Mouse (Mus musculus) heart, embryonic 14.5 days (tissue): ENCODE data around the gene Pik3r6. TPM values are rescaled to one million over a fixed set of nuclear protein-coding genes. Genes with fewer than 3 reads are reported as not detected.
A peak's percentile ranks its signal among the peaks of the same experiment; 100 is the strongest.

ENCODE experiments used
- ATAC-seq: fragments of 200-750 bp; cut with Nextera tagmentation; 2 replicates; pipeline ENCODE4 v1.8.0; 2017; ENCODE audit warnings: low read depth, moderate TSS enrichment; ENCODE audit not compliant: insufficient number of reproducible peaks, insufficient read depth, low FRiP score
- H3K27ac ChIP-seq, 2 experiments: fragments of 200-500 bp in 1 of 2; fragments of 300-500 bp in 1 of 2; sonication (generic) in 1 of 2; replicated peaks in 1 of 2; 2 replicates each; pipeline ENCODE4 v1.5.1; 2012 to 2014; ENCODE audit warnings: low read depth in 2 of 2, low read length in 2 of 2, control low read depth in 1 of 2, mild to moderate bottlenecking in 1 of 2, mixed read lengths in 1 of 2; ENCODE audit not compliant: control insufficient read depth in 1 of 2, insufficient read depth in 1 of 2
- H3K27me3 ChIP-seq: fragments of 300-500 bp; sonication (generic); 2 replicates; pipeline ENCODE4 v1.6.1; 2014; ENCODE audit warnings: mild to moderate bottlenecking, low read length, control low read depth; ENCODE audit not compliant: control insufficient read depth, insufficient read depth
- H3K36me3 ChIP-seq: fragments of 300-500 bp; sonication (generic); 2 replicates; pipeline ENCODE4 v1.6.1; 2014; ENCODE audit warnings: mild to moderate bottlenecking, control low read depth, low read length, mixed read lengths; ENCODE audit not compliant: control insufficient read depth, insufficient read depth
- H3K4me1 ChIP-seq, 2 experiments: fragments of 200-500 bp in 1 of 2; fragments of 300-500 bp in 1 of 2; sonication (generic) in 1 of 2; 2 replicates each; pipeline ENCODE4 v1.6.1; 2012 to 2014; ENCODE audit warnings: low read length in 2 of 2, control low read depth in 1 of 2, mixed read lengths in 1 of 2; ENCODE audit not compliant: control insufficient read depth in 2 of 2, insufficient read depth in 2 of 2
- H3K4me2 ChIP-seq: fragments of 300-500 bp; sonication (generic); 2 replicates; pipeline ENCODE4 v1.6.1; 2014; ENCODE audit warnings: mild to moderate bottlenecking, low read length
- H3K4me3 ChIP-seq, 2 experiments: fragments of 200-500 bp in 1 of 2; fragments of 300-500 bp in 1 of 2; sonication (generic) in 1 of 2; 2 replicates each; pipeline ENCODE4 v1.5.1; 2012 to 2014; ENCODE audit warnings: low read length in 2 of 2, mild to moderate bottlenecking in 2 of 2, control low read depth in 1 of 2, low read depth in 1 of 2, moderate library complexity in 1 of 2; ENCODE audit not compliant: control insufficient read depth in 1 of 2, insufficient read depth in 1 of 2
- H3K9ac ChIP-seq: fragments of 300-500 bp; sonication (generic); 2 replicates; pipeline ENCODE4 v1.6.1; 2014; ENCODE audit warnings: mild to moderate bottlenecking, low read length
- H3K9me3 ChIP-seq: fragments of 300-500 bp; sonication (generic); 2 replicates; pipeline ENCODE4 v1.6.1; 2016; ENCODE audit warnings: low read length, control low read depth; ENCODE audit not compliant: control insufficient read depth
- WGBS: fragments of 180-500 bp; shearing (Covaris S2); extraction: QIAGEN DNeasy Blood & Tissue Kit; methylation state at CpG from one replicate; pipeline ENCODE4 v1.1.7; 2014; 5-methylcytosine and 5-hydroxymethylcytosine counted together
- polyA plus RNA-seq: library from polyadenylated mRNA; unstranded; fragments of >200 nt; fragmentation: Nextera tagmentation; extraction: Ambion mirVana; gene quantifications from 2 replicates; pipeline ENCODE4 v1.2.1, GENCODE M21; 2014

Pik3r6 gene
- polyA plus RNA-seq, 1 experiment from 2014 or later = 2.8 TPM

DNA sequence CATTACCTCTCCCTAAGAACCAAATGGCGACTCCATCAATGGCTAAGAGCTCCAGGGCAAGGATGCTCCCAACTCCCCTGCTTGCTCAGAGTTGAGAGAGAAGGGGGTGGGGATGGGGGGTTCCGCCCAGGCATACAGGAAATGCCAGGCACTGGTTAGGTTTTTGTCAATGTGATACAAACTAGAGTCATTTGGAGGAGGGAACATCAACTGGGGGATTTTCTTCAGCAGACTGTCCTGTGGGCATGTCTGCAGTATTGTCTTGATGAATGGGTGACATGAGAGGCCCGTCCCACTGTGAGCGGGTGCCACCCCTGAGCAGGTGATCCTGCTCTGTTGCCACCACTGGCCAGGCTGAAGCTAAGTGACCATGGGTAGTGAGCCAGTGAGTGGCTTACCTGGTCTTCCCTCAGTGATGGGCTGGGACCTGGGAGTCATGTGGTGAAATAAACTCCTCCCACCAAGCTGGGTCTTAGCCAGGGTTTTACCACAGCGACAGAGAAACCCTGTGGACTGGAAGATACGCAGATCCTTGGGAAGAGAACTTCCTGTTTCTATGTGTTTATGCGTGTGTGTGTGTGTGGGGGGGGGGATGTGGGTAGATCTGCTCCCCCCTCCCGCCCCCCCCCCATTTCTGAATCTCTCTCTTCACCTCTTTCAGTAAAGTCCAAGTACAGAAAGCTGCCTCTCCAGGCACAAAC, 3.7 kb upstream of the Pik3r6 start:
- peaks cover 10 to 14% of the 10 kb centered on the region in 2 experiments for H3K4me1 ChIP-seq
- no peak overlapping the region for H3K9ac ChIP-seq
- no peak overlapping the region for H3K27ac ChIP-seq
- H3K4me3 ChIP-seq = no peak overlapping the region
- no peak for ATAC-seq
- no peaks in the 10 kb centered on the region for H3K27me3 ChIP-seq
- 75% methylated on average over 7 of the region's 8 CpGs for WGBS
- no peak overlapping the region for H3K4me2 ChIP-seq
- H3K9me3 ChIP-seq = no peaks in the 10 kb centered on the region
- H3K36me3 ChIP-seq = no peaks in the 10 kb centered on the region

DNA sequence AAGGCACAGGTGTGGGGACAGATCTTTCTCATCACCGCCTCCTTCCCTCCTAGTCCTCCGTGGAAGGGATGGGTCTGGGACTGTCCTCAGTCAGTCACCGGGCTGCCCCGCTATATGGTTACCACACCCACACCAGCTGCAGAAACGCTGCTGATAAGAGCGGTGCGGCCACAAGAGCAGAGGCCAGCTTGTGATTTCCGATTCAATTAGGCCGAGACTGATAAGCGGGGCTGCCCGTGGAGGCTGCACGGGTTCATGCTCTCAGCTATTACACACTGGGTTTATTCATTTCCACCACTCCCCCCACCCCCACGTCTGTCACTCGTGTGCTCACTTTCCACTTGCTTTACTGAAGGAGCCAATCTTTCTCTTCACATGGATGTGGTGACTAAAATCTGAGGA, 1.9 kb upstream of the Pik3r6 start:
- Histone ChIP-seq H3K27me3 (no peaks in the 10 kb centered on the region), H3K36me3 (no peaks in the 10 kb centered on the region), H3K4me2 (peak overlapping the region; percentile 45), H3K27ac (no peak overlapping the region), H3K9me3 (no peaks in the 10 kb centered on the region), H3K9ac (0 out of 2 replicates have a peak overlapping the region, but pooled peaks have one; percentile 1), H3K4me3 (no peak overlapping the region), H3K4me1 (peaks cover 7 to 11% of the 10 kb centered on the region in 2 experiments)
- 8% methylated on average over 14 of the region's 14 CpGs for WGBS
- peak; percentile 52; the same call in 1 of the 2 replicates for ATAC-seq

DNA sequence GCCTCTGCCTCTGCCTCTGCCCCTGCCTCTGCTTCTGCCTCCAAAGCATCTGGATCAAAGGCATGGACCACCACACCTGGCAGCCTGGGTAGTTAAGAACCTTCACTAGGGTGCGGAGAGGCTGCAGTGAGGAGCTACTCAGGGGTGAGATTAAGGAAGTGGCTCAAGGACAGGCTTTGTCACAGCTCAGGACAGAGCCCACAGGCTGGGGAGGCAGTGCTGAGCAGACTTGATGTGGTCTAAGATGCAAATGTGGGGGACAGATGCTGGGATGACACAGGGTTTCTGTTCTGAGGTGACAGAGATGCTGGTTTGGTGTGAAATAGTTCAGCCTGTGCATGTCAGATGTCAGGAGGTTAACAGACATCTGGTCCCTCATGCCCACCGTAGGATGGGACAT, 411 bp upstream of the Pik3r6 start:
- no peaks in the 10 kb centered on the region for H3K9me3 ChIP-seq
- no peak for ATAC-seq
- H3K27ac ChIP-seq = no peak overlapping the region
- no peak overlapping the region for H3K4me3 ChIP-seq
- H3K4me1 ChIP-seq = peaks cover 7 to 11% of the 10 kb centered on the region in 2 experiments
- 72% methylated on average over 2 of the region's 2 CpGs for WGBS
- H3K27me3 ChIP-seq = no peaks in the 10 kb centered on the region
- no peak overlapping the region for H3K9ac ChIP-seq
- no peaks in the 10 kb centered on the region for H3K36me3 ChIP-seq
- H3K4me2 ChIP-seq = no peak overlapping the region

DNA sequence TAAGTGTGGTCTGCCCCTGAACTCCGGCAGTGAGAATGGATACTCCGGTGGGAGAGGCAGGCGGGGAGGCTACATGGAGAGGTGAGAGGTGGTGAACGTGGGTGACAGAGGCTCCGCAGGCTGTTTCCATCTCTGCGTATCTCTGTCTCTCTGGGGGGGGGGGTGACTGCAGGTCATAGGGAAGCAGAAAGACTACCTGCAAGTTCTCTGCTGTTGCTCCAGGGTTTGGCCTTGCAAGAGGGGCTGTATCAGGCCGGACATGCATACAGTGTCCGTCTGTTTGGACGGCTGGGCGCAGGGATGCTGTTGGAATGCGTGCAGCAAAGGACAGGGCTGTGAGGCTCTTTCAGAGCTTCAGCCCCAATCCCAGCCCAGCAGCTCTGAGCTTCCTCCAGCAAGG, 2.1 kb downstream of the Pik3r6 start:
- WGBS = 74% methylated on average over 11 of the region's 11 CpGs
- Histone ChIP-seq H3K4me2 (0 out of 2 replicates have a peak overlapping the region, but pooled peaks have one; percentile 47), H3K27ac (no peak overlapping the region)

DNA sequence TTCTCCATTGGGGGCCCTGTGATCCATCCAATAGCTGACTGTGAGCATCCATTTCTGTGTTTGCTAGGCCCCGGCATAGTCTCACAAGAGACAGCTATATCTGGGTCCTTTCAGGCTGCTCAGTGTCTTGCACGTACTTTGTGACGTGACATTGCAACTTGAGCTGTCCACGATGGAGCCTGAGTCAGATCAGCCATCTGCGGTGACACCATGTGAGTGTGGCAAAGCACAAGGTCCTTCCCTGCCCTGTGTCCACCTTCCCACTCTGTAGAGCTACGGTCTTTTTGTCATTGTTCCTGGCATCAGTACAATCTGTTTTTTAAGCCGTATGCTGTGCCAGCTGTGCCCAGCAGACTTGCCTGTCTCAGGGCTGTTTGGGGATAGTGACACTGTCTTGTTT, 4.4 kb downstream of the Pik3r6 start:
- no peak for ATAC-seq
- H3K27ac ChIP-seq = no peak overlapping the region
- WGBS = 79% methylated on average over 7 of the region's 7 CpGs
- no peak overlapping the region for H3K9ac ChIP-seq
- H3K36me3 ChIP-seq = no peaks in the 10 kb centered on the region
- no peaks in the 10 kb centered on the region; a peak in 1 of 4 replicates for H3K4me1 ChIP-seq
- no peaks in the 10 kb centered on the region for H3K9me3 ChIP-seq
- H3K27me3 ChIP-seq = no peaks in the 10 kb centered on the region
- no peak overlapping the region for H3K4me3 ChIP-seq
- no peak overlapping the region for H3K4me2 ChIP-seq

More for the DNA sequence above, 2.1 kb downstream of the Pik3r6 start:
- Histone ChIP-seq H3K9me3 (no peaks in the 10 kb centered on the region), H3K4me1 (peaks cover 7 to 11% of the 10 kb centered on the region in 2 experiments), H3K9ac (no peak overlapping the region), H3K36me3 (no peaks in the 10 kb centered on the region), H3K4me3 (no peak overlapping the region), H3K27me3 (no peaks in the 10 kb centered on the region)
- no peak for ATAC-seq

DNA sequence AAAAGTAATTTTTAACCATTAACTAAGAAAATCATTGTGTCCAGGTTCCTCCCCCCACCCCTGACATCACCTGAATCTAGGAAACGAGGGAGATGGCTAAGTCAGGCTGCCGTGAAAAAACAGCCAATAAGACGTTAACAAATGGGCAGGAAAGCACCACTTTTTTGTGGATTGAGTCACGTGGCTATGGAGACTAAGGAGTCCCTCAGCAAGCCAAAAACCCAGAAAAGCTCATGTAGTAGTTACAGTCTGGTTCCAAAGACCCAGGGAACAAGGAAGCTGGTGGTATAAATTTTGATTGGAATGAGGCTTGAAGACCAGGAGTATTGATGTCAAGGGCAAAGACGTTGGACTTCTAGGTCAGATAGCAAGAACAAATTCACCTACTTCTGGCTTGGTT, 5.8 kb downstream of the Pik3r6 start:
- Histone ChIP-seq H3K27ac (no peak overlapping the region), H3K36me3 (no peaks in the 10 kb centered on the region), H3K9me3 (no peaks in the 10 kb centered on the region), H3K4me1 (no peaks in the 10 kb centered on the region; a peak in 1 of 4 replicates), H3K9ac (no peak overlapping the region), H3K4me2 (no peak overlapping the region), H3K4me3 (no peak overlapping the region), H3K27me3 (no peaks in the 10 kb centered on the region)
- WGBS = 65% methylated on average over 5 of the region's 5 CpGs
- ATAC-seq = no peak

DNA sequence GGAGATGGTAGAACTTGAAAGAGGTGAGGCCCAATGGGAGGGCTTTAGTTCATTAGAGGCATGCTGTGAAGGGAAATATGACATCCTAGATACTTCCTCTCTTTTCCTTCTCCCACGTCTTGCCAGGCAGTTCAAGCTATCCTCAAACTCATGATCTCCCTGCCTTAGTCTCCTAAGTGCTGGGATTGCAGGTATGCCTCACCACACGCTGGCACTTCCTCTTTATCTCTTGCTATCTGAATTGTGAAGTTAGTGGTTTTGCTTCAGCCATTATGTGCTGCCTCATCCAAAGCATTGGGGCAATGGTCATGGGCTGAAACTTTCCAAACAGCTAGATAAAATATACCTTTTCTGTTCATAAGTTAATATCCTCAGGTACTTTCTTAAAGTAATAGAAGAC, 6.4 kb downstream of the Pik3r6 start:
- H3K4me2 ChIP-seq = no peak overlapping the region
- no peaks in the 10 kb centered on the region for H3K36me3 ChIP-seq
- no peak overlapping the region for H3K9ac ChIP-seq
- H3K4me1 ChIP-seq = no peaks in the 10 kb centered on the region
- WGBS = 51% methylated on average over 2 of the region's 2 CpGs
- no peak overlapping the region for H3K27ac ChIP-seq
- no peak overlapping the region for H3K4me3 ChIP-seq
- no peak for ATAC-seq
- no peaks in the 10 kb centered on the region for H3K27me3 ChIP-seq
- H3K9me3 ChIP-seq = no peaks in the 10 kb centered on the region

DNA sequence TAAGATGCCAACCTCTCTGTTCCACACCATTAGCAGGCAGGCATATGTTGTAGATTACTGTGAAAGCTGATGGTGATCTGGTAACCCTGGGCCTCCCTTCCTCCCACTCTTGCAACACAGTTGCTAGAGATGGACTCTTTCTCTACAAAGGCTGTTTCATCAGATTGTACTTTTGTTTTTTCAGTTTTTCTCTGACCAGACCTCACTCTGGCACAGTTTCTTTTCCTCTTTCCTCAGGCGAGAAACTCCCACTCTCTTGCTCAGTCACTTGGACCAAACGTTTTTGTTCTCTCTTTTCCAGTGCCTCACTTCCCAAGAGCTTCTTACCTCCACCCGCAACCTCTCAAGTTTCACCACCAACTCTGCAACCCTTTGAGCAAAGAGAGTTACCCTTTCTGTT, 11.2 kb downstream of the Pik3r6 start:
- Histone ChIP-seq H3K4me3 (no peak overlapping the region), H3K9ac (no peak overlapping the region)

More for the DNA sequence above, 11.2 kb downstream of the Pik3r6 start:
- no peak for ATAC-seq
- 52% methylated on average over 3 of the region's 3 CpGs for WGBS
- H3K9me3 ChIP-seq = peaks cover under 1% of the 10 kb centered on the region; the same call in 1 of the 2 replicates
- H3K27me3 ChIP-seq = no peaks in the 10 kb centered on the region
- H3K4me2 ChIP-seq = no peak overlapping the region
- no peak overlapping the region for H3K27ac ChIP-seq
- H3K4me1 ChIP-seq = no peaks in the 10 kb centered on the region
- H3K36me3 ChIP-seq = no peaks in the 10 kb centered on the region
